Mouse (Mus musculus) cerebellum, adult 11 months (tissue): ENCODE results near the gene Gm21996.
"Not testable (repeated sequence)": the region's sequence is repeated elsewhere in the genome, so short reads cannot be mapped to it uniquely, and the experiment has no call there.

Source experiments
- DNase-seq: peaks from one replicate; pipeline ENCODE4 v3.0.0; 2022

Gm21996 gene

GRCm38 (mm10) chrY:89745432-89745831 is at the start of gene Gm21996:
Gene Gm21996, minus strand, starts transcription at chrY:89745532.
- DNase-seq, result not testable (repeated sequence)
